Mouse (Mus musculus) lung, postnatal 25 days (tissue): ENCODE data around the gene Erbb4.
A peak's percentile ranks its signal among the peaks of the same experiment; 100 is the strongest.
"Not testable (repeated sequence)": the region's sequence is repeated elsewhere in the genome, so short reads cannot be mapped to it uniquely, and the experiment has no call there.

ENCODE experiments used
- DNase-seq: peaks from one replicate; pipeline ENCODE4 v3.0.0; 2022; ENCODE audit warnings: low spot score

The Erbb4 gene

GRCm38 (mm10) chr1:68860341-68860740 lies 247.5 kb downstream of the Erbb4 start:
- no peak for DNase-seq

GRCm38 (mm10) chr1:68859480-68859879 lies 248.4 kb downstream of the Erbb4 start:
- DNase-seq, result no peak

DNA sequence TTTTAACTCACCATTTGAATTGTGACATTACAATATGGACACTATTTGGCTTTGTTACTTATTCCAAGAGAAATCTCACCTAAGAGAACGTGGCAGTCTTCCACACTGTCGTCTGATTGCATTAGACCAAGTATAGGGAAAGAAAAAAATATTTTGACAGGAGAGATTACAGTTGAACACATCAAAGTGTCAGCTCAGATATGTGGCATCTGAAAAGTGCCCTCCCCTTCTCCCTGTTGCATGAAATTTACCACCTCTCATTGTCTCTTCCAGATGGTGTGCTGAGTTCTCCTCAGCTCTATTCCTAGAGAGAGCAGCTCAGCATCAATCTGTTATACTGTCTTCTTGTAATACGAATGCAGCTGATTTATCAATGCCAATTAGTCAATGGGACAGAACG lies 268.5 kb downstream of the Erbb4 start:
- no peak for DNase-seq

DNA sequence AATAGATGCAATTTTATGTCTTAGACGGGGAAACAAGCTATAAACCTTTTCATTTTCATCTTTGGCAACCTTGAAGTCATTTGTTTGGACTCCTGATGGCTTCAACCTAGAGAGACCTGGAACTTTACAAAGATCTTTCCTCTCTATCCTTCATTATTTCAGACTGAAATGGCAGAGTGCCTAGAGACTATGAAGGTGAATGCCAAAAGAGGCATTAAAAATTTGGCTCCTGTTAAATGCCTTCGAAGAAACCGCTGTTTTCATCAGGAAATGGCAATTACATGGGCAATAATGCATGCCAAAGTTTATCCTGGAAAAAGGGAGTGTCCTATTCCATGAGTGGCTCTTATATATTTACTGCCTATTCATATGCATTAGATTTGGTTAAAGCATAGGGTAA lies 273.2 kb downstream of the Erbb4 start:
- no peak for DNase-seq

DNA sequence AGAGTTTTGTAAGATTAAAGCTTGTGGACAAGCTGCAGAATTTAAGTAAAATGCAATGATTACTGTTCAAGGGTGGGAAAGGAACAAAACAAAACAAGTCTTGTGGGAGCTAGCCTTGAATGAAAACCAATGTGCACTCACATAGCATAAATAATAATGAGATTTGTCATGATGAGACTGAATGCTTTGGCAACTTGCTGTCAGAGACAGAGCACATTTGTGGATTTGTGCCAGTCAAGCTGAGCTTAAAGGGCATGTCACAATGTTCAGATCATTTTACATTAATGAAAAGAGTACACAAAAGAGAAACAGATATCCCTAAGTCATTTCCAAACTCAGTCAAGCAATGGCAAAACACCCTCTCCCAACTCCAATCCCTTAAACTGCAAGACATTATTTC lies 275.8 kb downstream of the Erbb4 start:
- DNase-seq, result no peak

- DNase-seq, result no peak
Measured at GRCm38 (mm10) chr1:68831575-68831974, 276.3 kb downstream of the Erbb4 start.

GRCm38 (mm10) chr1:68830501-68831239 lies 277.2 kb downstream of the Erbb4 start:
- DNase-seq, result no peak

DNA sequence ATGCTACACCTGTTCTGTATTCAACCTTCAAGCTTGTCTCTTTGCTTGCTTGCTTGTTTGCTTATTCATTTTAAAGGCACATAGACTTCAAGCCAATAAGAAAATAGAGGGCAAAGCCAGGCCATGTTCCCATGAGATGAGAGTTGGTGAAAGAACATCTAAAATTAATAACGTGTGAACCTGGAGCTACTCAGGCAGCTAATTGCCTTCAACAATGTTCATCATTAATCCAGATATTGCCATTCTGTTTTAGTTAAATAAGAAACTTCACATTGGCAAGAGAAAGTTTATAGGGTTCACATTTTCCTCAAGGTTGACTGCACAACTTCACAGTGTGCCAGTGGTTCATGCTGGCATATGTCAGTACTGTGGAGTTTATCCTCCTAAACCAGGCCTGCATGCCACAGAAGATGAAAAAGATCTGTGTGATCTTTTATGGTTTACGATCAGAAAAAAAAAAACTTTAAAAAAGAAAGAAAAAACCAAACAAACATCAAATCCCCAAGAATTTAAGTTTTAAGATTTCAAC lies 284.7 kb downstream of the Erbb4 start:
- DNase-seq, result no peak

DNA sequence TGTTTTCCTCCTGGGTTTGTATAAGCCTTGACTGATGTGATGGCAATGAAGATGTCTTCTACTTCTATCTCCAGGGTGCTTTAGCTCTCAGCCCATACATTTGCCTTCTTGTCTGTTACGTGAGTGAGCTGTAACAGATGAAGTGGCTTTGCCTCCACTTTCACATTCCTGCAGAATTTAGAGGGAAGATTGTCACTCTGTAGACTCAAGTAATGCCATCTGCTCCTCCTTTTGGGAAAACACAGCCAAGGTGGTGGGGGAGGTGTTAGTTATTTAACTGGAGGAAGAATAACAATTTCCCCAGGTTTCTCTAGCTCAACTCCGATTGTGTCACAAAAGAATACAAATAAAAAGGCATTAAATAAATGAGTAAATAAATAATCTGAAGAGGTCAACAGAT lies 301.1 kb downstream of the Erbb4 start:
- no peak for DNase-seq

- DNase-seq, result no peak
Measured at GRCm38 (mm10) chr1:68787409-68788015, 320.3 kb downstream of the Erbb4 start.

- no peak for DNase-seq
Measured at GRCm38 (mm10) chr1:68780653-68781052, 327.2 kb downstream of the Erbb4 start.

- peak; percentile 8 for DNase-seq
Measured at GRCm38 (mm10) chr1:68780032-68780431, 327.8 kb downstream of the Erbb4 start.

DNA sequence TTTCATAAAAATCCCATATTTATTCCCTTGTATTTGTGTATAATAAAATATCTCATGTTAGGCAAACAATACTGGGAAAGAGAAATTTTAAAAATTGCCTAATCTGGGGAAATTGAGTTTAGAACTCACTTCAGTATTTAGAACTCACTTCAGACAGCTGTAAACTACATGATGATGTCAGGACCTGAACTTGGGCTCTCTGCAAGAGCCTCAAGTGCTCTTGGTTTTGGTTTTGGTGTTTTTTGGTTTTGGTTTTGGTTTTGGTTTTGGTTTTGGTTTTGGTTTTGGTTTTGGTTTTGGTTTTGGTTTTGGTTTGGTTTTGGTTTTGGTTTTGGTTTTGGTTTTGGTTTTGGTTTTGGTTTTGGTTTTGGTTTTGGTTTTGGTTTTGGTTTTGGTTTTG lies 341.8 kb downstream of the Erbb4 start:
- DNase-seq, result not testable (repeated sequence)

DNA sequence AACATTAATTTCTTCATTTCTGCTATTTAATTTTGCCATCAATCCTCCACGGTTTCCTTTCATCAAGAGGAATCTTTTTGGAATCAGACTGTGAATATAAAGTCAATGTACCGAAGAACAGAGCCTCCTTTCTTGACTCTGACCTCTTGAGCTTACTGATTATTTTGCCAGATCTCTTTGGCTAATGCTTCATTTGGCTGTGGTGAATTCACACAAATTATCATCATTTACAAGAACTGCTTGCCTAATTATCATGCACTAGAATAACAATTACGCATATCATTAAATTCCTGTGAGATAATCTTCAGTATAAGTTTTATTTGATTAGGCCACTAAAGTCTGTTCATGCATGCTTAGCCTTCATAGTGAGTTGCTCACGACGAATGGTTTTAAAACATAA lies 345.4 kb downstream of the Erbb4 start:
- no peak for DNase-seq

GRCm38 (mm10) chr1:68748976-68749375 lies 358.9 kb downstream of the Erbb4 start:
- no peak for DNase-seq

- DNase-seq, result no peak
Measured at GRCm38 (mm10) chr1:68681478-68681877, 426.4 kb downstream of the Erbb4 start.

DNA sequence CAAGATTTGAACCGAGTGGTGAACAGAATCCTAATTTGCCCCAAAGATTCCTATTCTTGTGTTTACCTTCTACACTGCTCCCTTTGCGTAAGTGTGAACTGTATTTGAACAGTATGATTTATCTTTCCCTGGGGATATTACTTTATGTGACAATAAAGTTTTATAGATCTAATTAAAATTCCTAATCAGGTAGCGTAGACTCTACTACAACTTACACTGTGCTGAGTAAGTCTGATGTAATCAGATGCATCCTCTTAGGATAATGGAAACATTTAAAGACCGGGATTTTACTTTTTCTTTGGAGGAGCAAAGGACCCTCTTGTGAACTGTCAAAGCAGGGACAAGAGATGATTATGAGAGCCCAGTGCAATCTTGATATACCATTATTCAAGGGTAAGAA lies 433.2 kb downstream of the Erbb4 start:
- no peak for DNase-seq

GRCm38 (mm10) chr1:68666831-68667601 lies 440.8 kb downstream of the Erbb4 start:
- DNase-seq, result no peak

GRCm38 (mm10) chr1:68590475-68590874 lies 517.4 kb downstream of the Erbb4 start:
- no peak for DNase-seq

DNA sequence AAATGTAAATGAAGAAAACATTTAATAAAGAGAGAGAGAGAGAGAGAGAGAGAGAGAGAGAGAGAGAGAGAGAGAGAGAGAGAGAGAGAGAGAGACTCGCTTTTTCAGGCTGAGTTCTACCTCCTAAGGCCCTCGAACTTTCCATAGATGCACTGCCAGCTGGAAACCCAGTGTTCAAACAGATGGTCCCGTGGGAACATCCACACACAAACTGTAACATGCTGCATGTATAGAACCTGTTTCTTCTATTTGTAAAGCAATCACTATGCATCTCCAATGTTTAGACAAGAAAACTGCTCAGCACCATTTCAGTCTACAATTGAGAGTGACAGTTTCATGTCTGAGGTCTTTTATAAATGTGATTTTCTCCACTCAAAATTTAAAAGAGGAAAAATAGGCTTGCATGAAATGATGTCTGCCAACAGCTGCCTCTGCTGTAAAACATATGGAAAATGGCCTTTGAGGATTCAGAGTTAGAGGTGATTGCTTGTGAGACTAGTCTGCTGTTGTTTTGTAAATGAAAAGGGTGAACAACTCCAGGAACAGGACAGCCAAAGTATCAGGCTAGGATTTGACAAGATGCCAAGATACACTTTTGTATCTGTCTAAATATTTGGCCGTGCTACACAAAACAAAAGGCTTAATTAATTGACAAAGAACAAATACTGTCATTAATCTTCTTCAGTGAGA lies 533.9 kb downstream of the Erbb4 start:
- no peak for DNase-seq

- DNase-seq, result no peak
Measured at GRCm38 (mm10) chr1:68570924-68571323, 536.9 kb downstream of the Erbb4 start.

DNA sequence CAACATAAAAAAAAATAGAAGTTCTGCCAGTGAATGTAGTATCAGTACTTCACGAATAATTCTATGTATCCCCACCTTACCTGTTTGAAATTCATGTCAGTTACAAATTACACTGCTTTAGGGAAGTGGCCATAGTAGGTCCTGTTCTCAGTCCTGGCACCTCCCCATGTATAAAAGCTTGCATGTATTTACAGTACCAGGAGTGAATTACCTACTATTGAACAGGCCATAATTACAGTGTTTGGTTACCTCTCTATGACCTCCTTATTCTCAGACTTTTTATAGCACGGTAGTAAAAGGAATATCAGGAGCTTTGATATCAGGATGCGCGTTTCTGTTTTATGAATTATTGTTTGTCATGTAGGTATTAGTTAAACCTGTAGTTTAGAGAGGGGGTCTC lies 564.9 kb downstream of the Erbb4 start:
- DNase-seq, result no peak
